Mouse (Mus musculus): ENCODE measurements around the gene Dna2.

Gene Dna2

GRCm38 (mm10) chr10:62984072-62984471 is 37.2 kb downstream of the Dna2 start:
- DNase-seq: no peak

- DNase-seq: peak; percentile 20 to 45
These were observed 37.7 kb downstream of the Dna2 start for GRCm38 (mm10) chr10:62984495-62984894.

- DNase-seq: peak in 1 of 2 experiments; percentile 44
These were observed 40.5 kb downstream of the Dna2 start for GRCm38 (mm10) chr10:62987341-62987740.

GRCm38 (mm10) chr10:62990636-62991035 is 43.8 kb downstream of the Dna2 start:
- no peak for DNase-seq

- no peak for DNase-seq
These were observed 47.2 kb downstream of the Dna2 start for GRCm38 (mm10) chr10:62993991-62994390.

GRCm38 (mm10) chr10:63000584-63000983 is 53.8 kb downstream of the Dna2 start:
- no peak for DNase-seq

- DNase-seq: no peak
These were observed 56.4 kb downstream of the Dna2 start for GRCm38 (mm10) chr10:63003252-63003651.

GRCm38 (mm10) chr10:63004556-63004955 is 57.7 kb downstream of the Dna2 start:
- no peak for DNase-seq

GRCm38 (mm10) chr10:63008193-63008592 is 61.4 kb downstream of the Dna2 start:
- DNase-seq: no peak

GRCm38 (mm10) chr10:63010268-63010667 is 63.4 kb downstream of the Dna2 start:
- DNase-seq: no peak

GRCm38 (mm10) chr10:63011556-63011955 is 64.7 kb downstream of the Dna2 start:
- DNase-seq: no peak

- DNase-seq: no peak
These were observed 66.7 kb downstream of the Dna2 start for GRCm38 (mm10) chr10:63013476-63013875.

- no peak for DNase-seq
These were observed 67.3 kb downstream of the Dna2 start for GRCm38 (mm10) chr10:63014168-63014567.

- DNase-seq: no peak
These were observed 72.5 kb downstream of the Dna2 start for GRCm38 (mm10) chr10:63019304-63019703.

GRCm38 (mm10) chr10:63021702-63022101 is 74.9 kb downstream of the Dna2 start:
- DNase-seq: no peak

- peak in 1 of 2 experiments; percentile 36 for DNase-seq
These were observed 75.8 kb downstream of the Dna2 start for GRCm38 (mm10) chr10:63022541-63023120.

GRCm38 (mm10) chr10:63023121-63023748 is 76.4 kb downstream of the Dna2 start:
- DNase-seq: peak; percentile 57 to 78

Measured in kidney, postnatal 36 days (tissue).